Mouse (Mus musculus): ENCODE results near the gene Slc9c1. TPM values are rescaled to one million over a fixed set of nuclear protein-coding genes. Genes with fewer than 3 reads are reported as not detected.
"Not testable (repeated sequence)": the region's sequence is repeated elsewhere in the genome, so short reads cannot be mapped to it uniquely, and the experiment has no call there.

Gene Slc9c1
- not detected in 2 replicates for polyA plus RNA-seq (2012; rRNA removed)

- TF ChIP-seq POLR2A (IDR thresholded peaks at IDR 0.05; ENCODE audit: extremely low read depth, insufficient read depth, low read length) (no peak), CTCF (IDR thresholded peaks at IDR 0.05; ENCODE audit: extremely low read depth, insufficient read depth, low read length) (no peak)
- H3K4me3 ChIP-seq (ENCODE audit: insufficient read depth, low read length): no peak within 1 kb of the TSS
- H3K4me1 ChIP-seq (ENCODE audit: control insufficient read depth, insufficient read depth, low read length): no peaks in the 10 kb centered on the region
- no peak within 1 kb of the TSS for H3K27ac ChIP-seq (ENCODE audit: insufficient read depth, low read length)
Observed at GRCm38 (mm10) chr16:45535009-45535408, at the start of gene Slc9c1. TSS of gene Slc9c1 (plus strand) at chr16:45535309.

DNA sequence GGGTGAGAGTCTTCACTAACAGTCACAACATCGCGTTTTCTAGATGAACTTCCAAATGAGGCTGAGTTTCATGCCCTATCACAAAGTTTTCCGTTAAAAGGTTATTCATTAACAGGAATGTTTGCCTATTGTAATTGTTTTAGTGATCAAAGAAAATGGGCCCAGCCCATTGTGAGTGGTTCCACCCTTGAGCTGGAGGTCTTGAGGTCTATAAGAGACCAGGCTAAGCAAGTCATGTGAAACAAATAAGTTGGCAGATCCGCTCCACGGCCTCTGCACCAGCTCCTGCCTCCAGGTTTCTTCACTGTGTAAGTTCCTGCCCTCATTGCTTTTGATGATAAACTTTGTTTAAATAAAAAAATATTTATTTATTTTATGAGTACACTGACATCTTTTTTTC is 42.2 kb upstream of the Slc9c1 start, which contains the start of gene Gm609:
TSS of gene Gm609 (minus strand) at position 43 of the 400 bp plus-strand sequence.
- no peak within 1 kb of the TSS for H3K4me3 ChIP-seq (ENCODE audit: insufficient read depth, low read length)
- no peaks in the 10 kb centered on the region for H3K4me1 ChIP-seq (ENCODE audit: control insufficient read depth, insufficient read depth, low read length)
- TF ChIP-seq CTCF (IDR thresholded peaks at IDR 0.05; ENCODE audit: extremely low read depth, insufficient read depth, low read length) (no peak), POLR2A (IDR thresholded peaks at IDR 0.05; ENCODE audit: extremely low read depth, insufficient read depth, low read length) (no peak)
- H3K27ac ChIP-seq (ENCODE audit: insufficient read depth, low read length): no peak within 1 kb of the TSS

GRCm38 (mm10) chr16:45495326-45495725 is 39.8 kb upstream of the Slc9c1 start:
- H3K4me3 ChIP-seq (ENCODE audit: insufficient read depth, low read length): no peak overlapping the region
- no peaks in the 10 kb centered on the region for H3K4me1 ChIP-seq (ENCODE audit: control insufficient read depth, insufficient read depth, low read length)
- H3K27ac ChIP-seq (ENCODE audit: insufficient read depth, low read length): no peak overlapping the region
- TF ChIP-seq POLR2A (IDR thresholded peaks at IDR 0.05; ENCODE audit: extremely low read depth, insufficient read depth, low read length) (no peak), CTCF (IDR thresholded peaks at IDR 0.05; ENCODE audit: extremely low read depth, insufficient read depth, low read length) (no peak)

DNA sequence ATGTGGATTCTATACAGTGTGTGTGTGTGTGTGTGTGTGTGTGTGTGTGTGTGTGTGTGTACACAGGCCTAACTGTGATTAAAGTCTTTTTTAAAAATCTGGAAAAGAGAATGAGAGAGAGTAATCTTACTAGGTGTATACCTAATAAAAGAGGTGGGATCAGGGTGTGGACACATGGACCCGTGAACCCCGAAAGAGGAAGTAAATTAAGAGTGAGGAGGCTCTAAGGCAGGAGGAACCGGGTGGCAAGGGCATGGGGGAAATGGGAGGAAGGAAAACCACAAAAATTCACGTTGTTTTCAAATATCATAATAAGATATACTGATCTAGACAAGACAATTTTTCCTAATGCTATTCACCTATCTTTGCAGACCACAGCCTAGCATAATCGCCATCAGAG is 9.6 kb upstream of the Slc9c1 start:
- Histone ChIP-seq H3K4me1 (ENCODE audit: control insufficient read depth, insufficient read depth, low read length) (no peaks in the 10 kb centered on the region), H3K27ac (ENCODE audit: insufficient read depth, low read length) (no peak overlapping the region), H3K4me3 (ENCODE audit: insufficient read depth, low read length) (no peak overlapping the region)
- TF ChIP-seq CTCF (IDR thresholded peaks at IDR 0.05; ENCODE audit: extremely low read depth, insufficient read depth, low read length) (no peak), POLR2A (IDR thresholded peaks at IDR 0.05; ENCODE audit: extremely low read depth, insufficient read depth, low read length) (no peak)

DNA sequence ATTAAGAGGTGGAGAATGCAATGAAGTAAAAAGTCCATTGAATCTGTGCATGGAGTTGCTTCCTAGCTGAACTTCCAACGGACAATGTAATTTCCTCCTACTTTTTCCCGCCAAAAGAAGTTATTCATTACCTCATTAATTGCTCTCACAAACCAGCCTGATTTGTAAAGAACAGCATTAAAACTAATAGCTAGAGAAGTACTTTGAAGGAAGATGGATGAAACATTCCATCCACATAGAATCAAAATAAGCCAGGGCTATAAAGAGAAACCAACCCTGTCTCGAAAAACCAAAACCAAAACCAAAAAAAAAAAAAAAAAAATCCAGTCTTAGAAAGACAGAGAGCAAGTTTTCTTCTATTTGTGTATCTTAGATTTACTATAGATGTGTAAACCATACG is 3.2 kb upstream of the Slc9c1 start, which contains the start of gene Gm17783:
TSS of gene Gm17783 (minus strand) at position 101 of the 400 bp plus-strand sequence.
- Histone ChIP-seq H3K27ac (ENCODE audit: insufficient read depth, low read length) (no peak within 1 kb of the TSS), H3K4me3 (ENCODE audit: insufficient read depth, low read length) (no peak within 1 kb of the TSS), H3K4me1 (ENCODE audit: control insufficient read depth, insufficient read depth, low read length) (no peaks in the 10 kb centered on the region)
- TF ChIP-seq CTCF (IDR thresholded peaks at IDR 0.05; ENCODE audit: extremely low read depth, insufficient read depth, low read length) (no peak), POLR2A (IDR thresholded peaks at IDR 0.05; ENCODE audit: extremely low read depth, insufficient read depth, low read length) (no peak)

DNA sequence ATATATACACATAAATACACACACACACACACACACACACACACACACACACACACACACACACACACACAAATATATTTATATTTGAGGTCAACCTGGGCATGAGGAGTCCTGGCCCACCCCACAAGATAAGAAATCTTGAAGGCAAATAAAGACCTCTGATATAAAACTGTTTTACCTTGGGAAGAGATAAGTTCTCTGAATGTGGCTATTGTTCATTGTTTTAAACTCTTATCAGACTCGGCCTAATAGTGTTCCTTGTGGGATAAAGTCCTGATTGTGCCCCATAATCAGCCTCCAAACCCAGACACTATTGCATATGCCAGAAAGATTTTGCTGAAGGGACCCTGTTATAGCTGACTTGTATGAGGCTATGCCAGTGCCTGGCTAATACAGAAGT is 3.2 kb downstream of the Slc9c1 start:
- H3K27ac ChIP-seq (ENCODE audit: insufficient read depth, low read length); H3K4me3 ChIP-seq (ENCODE audit: insufficient read depth, low read length); H3K4me1 ChIP-seq (ENCODE audit: control insufficient read depth, insufficient read depth, low read length): not testable (repeated sequence)

DNA sequence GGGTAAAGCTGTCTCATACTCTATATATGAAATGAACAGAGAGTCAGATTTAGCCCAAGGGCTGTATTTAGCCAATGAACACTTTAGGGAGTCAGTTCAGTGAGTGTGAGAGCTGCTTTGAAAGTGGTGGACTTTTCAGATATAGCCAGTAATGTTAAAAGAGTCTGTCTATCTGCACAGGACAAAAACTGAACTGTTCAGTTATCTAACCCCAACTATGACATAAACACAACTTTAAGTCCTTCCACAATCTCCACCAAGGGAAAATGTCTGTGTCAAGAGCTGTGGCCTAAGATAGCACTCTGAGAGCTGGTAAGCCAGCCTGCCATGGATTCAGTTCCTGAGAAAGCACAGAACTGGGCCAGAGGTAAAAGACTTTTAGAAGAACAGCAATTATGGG is 7.0 kb downstream of the Slc9c1 start:
- H3K4me3 ChIP-seq (ENCODE audit: insufficient read depth, low read length): no peak overlapping the region
- H3K27ac ChIP-seq (ENCODE audit: insufficient read depth, low read length): no peak overlapping the region
- TF ChIP-seq CTCF (IDR thresholded peaks at IDR 0.05; ENCODE audit: extremely low read depth, insufficient read depth, low read length) (no peak), POLR2A (IDR thresholded peaks at IDR 0.05; ENCODE audit: extremely low read depth, insufficient read depth, low read length) (no peak)
- H3K4me1 ChIP-seq (ENCODE audit: control insufficient read depth, insufficient read depth, low read length): no peaks in the 10 kb centered on the region

DNA sequence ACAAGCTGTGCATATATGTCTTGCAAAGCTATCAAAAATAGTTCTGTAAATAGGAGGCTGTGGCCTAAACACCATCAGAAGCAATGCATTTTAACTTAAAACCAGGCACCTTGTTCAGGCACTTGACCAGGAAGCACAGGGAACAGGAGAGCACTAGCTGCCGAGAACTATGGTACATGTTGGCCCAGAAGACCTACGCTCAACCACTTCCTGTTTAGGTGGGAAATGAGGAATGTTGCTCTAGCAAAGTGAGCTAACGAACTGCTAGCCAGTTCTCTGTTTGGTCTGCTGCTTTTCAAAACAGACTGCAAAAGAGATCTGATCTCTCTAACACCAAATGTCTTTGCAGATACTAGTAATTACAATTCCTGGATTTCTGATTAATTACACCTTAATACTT is 9.2 kb downstream of the Slc9c1 start:
- Histone ChIP-seq H3K27ac (ENCODE audit: insufficient read depth, low read length) (no peak overlapping the region), H3K4me3 (ENCODE audit: insufficient read depth, low read length) (no peak overlapping the region), H3K4me1 (ENCODE audit: control insufficient read depth, insufficient read depth, low read length) (no peaks in the 10 kb centered on the region)
- TF ChIP-seq POLR2A (IDR thresholded peaks at IDR 0.05; ENCODE audit: extremely low read depth, insufficient read depth, low read length) (no peak), CTCF (IDR thresholded peaks at IDR 0.05; ENCODE audit: extremely low read depth, insufficient read depth, low read length) (no peak)

DNA sequence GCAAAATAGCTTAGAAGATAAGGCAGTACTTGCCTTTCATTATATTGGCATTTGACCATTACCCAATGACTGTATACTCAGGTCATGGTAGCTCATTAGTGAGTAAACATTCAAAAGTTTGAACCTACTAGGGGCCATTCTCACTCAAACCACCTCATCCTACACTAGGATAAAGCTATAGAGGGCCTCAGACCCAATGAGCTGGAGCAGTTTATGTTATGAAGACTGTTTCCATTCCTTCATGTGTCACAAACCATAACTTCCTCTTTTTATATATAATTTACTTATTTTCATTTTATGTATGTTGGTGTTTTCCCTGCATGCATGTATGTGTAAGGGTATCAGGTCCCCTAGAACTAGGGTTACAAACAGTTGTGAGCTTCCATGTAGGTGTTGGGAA is 12.9 kb downstream of the Slc9c1 start:
- TF ChIP-seq POLR2A (IDR thresholded peaks at IDR 0.05; ENCODE audit: extremely low read depth, insufficient read depth, low read length) (no peak), CTCF (IDR thresholded peaks at IDR 0.05; ENCODE audit: extremely low read depth, insufficient read depth, low read length) (no peak)
- Histone ChIP-seq H3K27ac (ENCODE audit: insufficient read depth, low read length) (no peak overlapping the region), H3K4me3 (ENCODE audit: insufficient read depth, low read length) (no peak overlapping the region), H3K4me1 (ENCODE audit: control insufficient read depth, insufficient read depth, low read length) (no peaks in the 10 kb centered on the region)

DNA sequence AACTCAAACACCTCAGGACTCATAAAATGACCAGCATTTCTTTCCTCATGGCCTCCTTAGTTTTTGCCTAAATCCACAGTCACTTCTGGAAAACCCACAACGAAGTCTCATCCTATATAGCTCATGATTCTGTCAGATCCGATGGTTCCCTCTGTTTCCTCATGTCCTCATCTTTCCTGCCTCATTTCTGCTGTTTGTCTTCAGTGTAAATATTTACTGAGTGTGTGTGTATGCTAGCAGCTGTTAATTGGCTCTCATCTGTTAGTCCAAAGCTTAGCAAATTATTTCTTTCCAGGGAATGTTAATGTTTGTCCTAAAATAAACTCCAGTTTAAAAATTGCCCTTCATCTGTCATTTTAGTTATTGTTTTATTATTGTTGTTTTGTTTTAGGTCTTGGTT is 16.5 kb downstream of the Slc9c1 start:
- Histone ChIP-seq H3K4me3 (ENCODE audit: insufficient read depth, low read length) (no peak overlapping the region), H3K27ac (ENCODE audit: insufficient read depth, low read length) (no peak overlapping the region), H3K4me1 (ENCODE audit: control insufficient read depth, insufficient read depth, low read length) (no peaks in the 10 kb centered on the region)
- no peak for TF ChIP-seq POLR2A (IDR thresholded peaks at IDR 0.05; ENCODE audit: extremely low read depth, insufficient read depth, low read length)
- no peak for TF ChIP-seq CTCF (IDR thresholded peaks at IDR 0.05; ENCODE audit: extremely low read depth, insufficient read depth, low read length)

DNA sequence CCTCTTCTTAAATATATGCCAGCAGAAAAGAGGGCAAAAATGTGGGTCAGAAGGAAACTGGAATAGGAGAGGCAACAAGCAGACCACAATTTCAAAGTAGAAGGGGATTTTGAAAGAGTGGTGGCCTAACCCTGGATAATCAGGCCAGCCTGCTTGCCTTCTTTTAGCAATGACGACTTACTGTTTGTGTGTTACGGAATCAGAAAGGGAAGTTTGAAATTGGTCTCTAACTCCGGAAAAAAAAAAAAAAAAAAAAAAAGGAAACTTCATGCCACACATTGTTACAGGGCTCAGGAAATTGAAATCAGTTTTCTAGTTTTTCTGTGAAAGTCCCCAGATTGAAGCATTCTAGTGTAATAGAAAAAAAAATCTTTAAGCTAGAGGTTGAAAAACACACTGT is 26.6 kb downstream of the Slc9c1 start:
- TF ChIP-seq CTCF (IDR thresholded peaks at IDR 0.05; ENCODE audit: extremely low read depth, insufficient read depth, low read length): no peak
- TF ChIP-seq POLR2A (IDR thresholded peaks at IDR 0.05; ENCODE audit: extremely low read depth, insufficient read depth, low read length): no peak
- Histone ChIP-seq H3K27ac (ENCODE audit: insufficient read depth, low read length) (no peak overlapping the region), H3K4me1 (ENCODE audit: control insufficient read depth, insufficient read depth, low read length) (no peaks in the 10 kb centered on the region), H3K4me3 (ENCODE audit: insufficient read depth, low read length) (no peak overlapping the region)

All from cortical plate, adult 2 months (tissue).